Mouse (Mus musculus) embryonic facial prominence, embryonic 13.5 days (tissue): Measurements from ENCODE around the gene Lrrc74a. TPM values are rescaled to one million over a fixed set of nuclear protein-coding genes. Genes with fewer than 3 reads are reported as not detected.
A peak's percentile ranks its signal among the peaks of the same experiment; 100 is the strongest.

Experiments
- ATAC-seq: fragments of 200-750 bp; cut with Nextera tagmentation; 2 replicates; pipeline ENCODE4 v1.8.0; 2017; ENCODE audit warnings: low read depth; ENCODE audit not compliant: insufficient number of reproducible peaks, insufficient read depth, low FRiP score, low TSS enrichment
- H3K27ac ChIP-seq: fragments of 300-500 bp; sonication (generic); 2 replicates; pipeline ENCODE4 v1.5.1; 2015; ENCODE audit warnings: moderate library complexity, mild to moderate bottlenecking, inconsistent platforms
- H3K27me3 ChIP-seq: fragments of 300-500 bp; sonication (generic); 2 replicates; pipeline ENCODE4 v1.6.1; 2015; ENCODE audit warnings: mild to moderate bottlenecking, inconsistent platforms
- H3K36me3 ChIP-seq: fragments of 300-500 bp; sonication (generic); 2 replicates; pipeline ENCODE4 v1.6.1; 2015; ENCODE audit warnings: mild to moderate bottlenecking, inconsistent platforms
- H3K4me1 ChIP-seq: fragments of 300-500 bp; sonication (generic); 2 replicates; pipeline ENCODE4 v1.6.1; 2015; ENCODE audit warnings: inconsistent platforms
- H3K4me2 ChIP-seq: fragments of 300-500 bp; sonication (generic); 2 replicates; pipeline ENCODE4 v1.6.1; 2015; ENCODE audit warnings: moderate library complexity, mild to moderate bottlenecking, inconsistent platforms
- H3K4me3 ChIP-seq: fragments of 300-500 bp; sonication (generic); 2 replicates; pipeline ENCODE4 v1.5.1; 2015; ENCODE audit warnings: mild to moderate bottlenecking, inconsistent platforms
- H3K9ac ChIP-seq: fragments of 300-500 bp; sonication (generic); 2 replicates; pipeline ENCODE4 v1.6.1; 2015; ENCODE audit warnings: mild to moderate bottlenecking, inconsistent platforms
- H3K9me3 ChIP-seq: fragments of 300-500 bp; sonication (generic); 2 replicates; pipeline ENCODE4 v1.6.1; 2016; ENCODE audit warnings: inconsistent platforms
- WGBS: fragments of 180-500 bp; shearing (Covaris S2); methylation state at CpG from one replicate; pipeline ENCODE4 v1.1.7; 2015; ENCODE audit warnings: mixed read lengths; 5-methylcytosine and 5-hydroxymethylcytosine counted together
- polyA plus RNA-seq: library from polyadenylated mRNA; unstranded; fragments of >200 nt; fragmentation: Nextera tagmentation; extraction: Ambion mirVana; gene quantifications from 2 replicates; pipeline ENCODE4 v1.2.1, GENCODE M21; 2015

The Lrrc74a gene
- polyA plus RNA-seq, 1 experiment from 2014 or later: not detected

GRCm38 (mm10) chr12:86790100-86790848 is 56.1 kb downstream of the Lrrc74a start:
- WGBS: 27% methylated on average over 6 of the region's 6 CpGs
- Histone ChIP-seq H3K9ac (no peak overlapping the region), H3K4me2 (no peak overlapping the region), H3K36me3 (no peaks in the 10 kb centered on the region), H3K9me3 (no peaks in the 10 kb centered on the region), H3K27ac (no peak overlapping the region), H3K4me3 (no peak overlapping the region), H3K27me3 (no peaks in the 10 kb centered on the region), H3K4me1 (peaks cover 26% of the 10 kb centered on the region)
- no peak for ATAC-seq

GRCm38 (mm10) chr12:86790849-86791127 is 56.6 kb downstream of the Lrrc74a start:
- WGBS: 20% methylated on average over 2 of the region's 2 CpGs
- Histone ChIP-seq H3K9ac (no peak overlapping the region), H3K4me2 (no peak overlapping the region), H3K4me1 (peaks cover 28% of the 10 kb centered on the region), H3K9me3 (no peaks in the 10 kb centered on the region), H3K27me3 (no peaks in the 10 kb centered on the region), H3K4me3 (no peak overlapping the region), H3K36me3 (no peaks in the 10 kb centered on the region), H3K27ac (no peak overlapping the region)
- no peak for ATAC-seq

GRCm38 (mm10) chr12:86791987-86792386 is 57.8 kb downstream of the Lrrc74a start:
- WGBS: 86% methylated on average over 2 of the region's 2 CpGs
- Histone ChIP-seq H3K4me1 (peaks cover 25% of the 10 kb centered on the region), H3K27me3 (no peaks in the 10 kb centered on the region), H3K36me3 (no peaks in the 10 kb centered on the region), H3K9ac (no peak overlapping the region), H3K9me3 (no peaks in the 10 kb centered on the region), H3K27ac (no peak overlapping the region), H3K4me3 (no peak overlapping the region), H3K4me2 (no peak overlapping the region)
- ATAC-seq: no peak

- Histone ChIP-seq H3K4me3 (no peak overlapping the region), H3K27me3 (no peaks in the 10 kb centered on the region), H3K27ac (no peak overlapping the region), H3K9ac (no peak overlapping the region), H3K4me1 (peaks cover 23% of the 10 kb centered on the region), H3K36me3 (no peaks in the 10 kb centered on the region), H3K9me3 (no peaks in the 10 kb centered on the region), H3K4me2 (no peak overlapping the region)
- no peak for ATAC-seq
- WGBS: 45% methylated on average over 3 of the region's 3 CpGs
Measured at GRCm38 (mm10) chr12:86793830-86794229, 59.7 kb downstream of the Lrrc74a start.

- 86% methylated on average over 11 of the region's 11 CpGs for WGBS
- no peak overlapping the region for H3K9ac ChIP-seq
- no peaks in the 10 kb centered on the region for H3K9me3 ChIP-seq
- H3K4me1 ChIP-seq: peaks cover 28% of the 10 kb centered on the region
- H3K27me3 ChIP-seq: no peaks in the 10 kb centered on the region
- no peak overlapping the region for H3K27ac ChIP-seq
- no peak overlapping the region for H3K4me2 ChIP-seq
- H3K36me3 ChIP-seq: no peaks in the 10 kb centered on the region
- ATAC-seq: no peak
- no peak overlapping the region for H3K4me3 ChIP-seq
Measured at GRCm38 (mm10) chr12:86794331-86794730, 60.2 kb downstream of the Lrrc74a start.

GRCm38 (mm10) chr12:86795076-86795837 is 61.1 kb downstream of the Lrrc74a start:
- 58% methylated on average over 7 of the region's 7 CpGs for WGBS
- ATAC-seq: peak; percentile 27
- no peaks in the 10 kb centered on the region for H3K27me3 ChIP-seq
- no peak overlapping the region for H3K4me3 ChIP-seq
- H3K36me3 ChIP-seq: no peaks in the 10 kb centered on the region
- H3K4me1 ChIP-seq: peaks cover 32% of the 10 kb centered on the region
- H3K9me3 ChIP-seq: no peaks in the 10 kb centered on the region
- H3K27ac ChIP-seq: 0 out of 2 replicates have a peak overlapping the region, but pooled peaks have one; percentile 39
- no peak overlapping the region for H3K4me2 ChIP-seq
- no peak overlapping the region for H3K9ac ChIP-seq

GRCm38 (mm10) chr12:86795838-86796232 is 61.7 kb downstream of the Lrrc74a start:
- H3K9ac ChIP-seq: no peak overlapping the region
- WGBS: 3% methylated on average over 4 of the region's 4 CpGs
- peaks cover 32% of the 10 kb centered on the region for H3K4me1 ChIP-seq
- no peaks in the 10 kb centered on the region for H3K36me3 ChIP-seq
- no peak overlapping the region for H3K4me2 ChIP-seq
- 0 out of 2 replicates have a peak, but pooled peaks have one; percentile 12 for ATAC-seq
- no peak overlapping the region for H3K4me3 ChIP-seq
- H3K27me3 ChIP-seq: no peaks in the 10 kb centered on the region
- H3K27ac ChIP-seq: 0 out of 2 replicates have a peak overlapping the region, but pooled peaks have one; percentile 39
- H3K9me3 ChIP-seq: no peaks in the 10 kb centered on the region

- Histone ChIP-seq H3K9ac (no peak overlapping the region), H3K27me3 (no peaks in the 10 kb centered on the region), H3K4me2 (no peak overlapping the region), H3K9me3 (no peaks in the 10 kb centered on the region), H3K4me1 (peaks cover 37% of the 10 kb centered on the region), H3K36me3 (no peaks in the 10 kb centered on the region), H3K4me3 (no peak overlapping the region), H3K27ac (no peak overlapping the region)
- ATAC-seq: no peak
- WGBS: 78% methylated on average over 3 of the region's 3 CpGs
Measured at GRCm38 (mm10) chr12:86796351-86796750, 62.2 kb downstream of the Lrrc74a start.

GRCm38 (mm10) chr12:86797771-86798170 is 63.6 kb downstream of the Lrrc74a start:
- ATAC-seq: no peak
- Histone ChIP-seq H3K27me3 (no peaks in the 10 kb centered on the region), H3K9ac (no peak overlapping the region), H3K9me3 (no peaks in the 10 kb centered on the region), H3K4me2 (no peak overlapping the region), H3K27ac (no peak overlapping the region), H3K4me3 (no peak overlapping the region), H3K36me3 (no peaks in the 10 kb centered on the region), H3K4me1 (peaks cover 51% of the 10 kb centered on the region)
- 77% methylated on average over 4 of the region's 4 CpGs for WGBS

- Histone ChIP-seq H3K9me3 (no peaks in the 10 kb centered on the region), H3K4me3 (0 out of 2 replicates have a peak overlapping the region, but pooled peaks have one; percentile 7), H3K4me2 (peak overlapping the region; percentile 33; the same call in 1 of the 2 replicates), H3K27ac (peak overlapping the region; percentile 81), H3K4me1 (peaks cover 63% of the 10 kb centered on the region), H3K9ac (0 out of 2 replicates have a peak overlapping the region, but pooled peaks have one; percentile 16), H3K36me3 (no peaks in the 10 kb centered on the region), H3K27me3 (no peaks in the 10 kb centered on the region)
- WGBS: 14% methylated on average over 14 of the region's 14 CpGs
- no peak for ATAC-seq
Measured at GRCm38 (mm10) chr12:86798773-86799540, 64.8 kb downstream of the Lrrc74a start.

GRCm38 (mm10) chr12:86799786-86800185 is 65.6 kb downstream of the Lrrc74a start:
- Histone ChIP-seq H3K4me3 (no peak overlapping the region), H3K9ac (no peak overlapping the region), H3K27me3 (no peaks in the 10 kb centered on the region), H3K27ac (peak overlapping the region; percentile 81), H3K9me3 (no peaks in the 10 kb centered on the region), H3K4me2 (no peak overlapping the region), H3K4me1 (peaks cover 72% of the 10 kb centered on the region), H3K36me3 (no peaks in the 10 kb centered on the region)
- WGBS: 57% methylated on average over 7 of the region's 7 CpGs
- no peak for ATAC-seq
